Mouse (Mus musculus) kidney, adult 2 months (tissue): ENCODE data around the gene Bdp1.

Source experiments
- CTCF ChIP-seq: fragments of 200-500 bp; conservative IDR thresholded peaks from 2 replicates; pipeline ENCODE4 v1.5.1; 2011; ENCODE audit warnings: low read depth, mild to moderate bottlenecking, control low read depth, low read length, moderate library complexity, mixed read lengths; ENCODE audit not compliant: insufficient read depth, insufficient read length
- POLR2A ChIP-seq: fragments of 200-500 bp; IDR thresholded peaks from one replicate; pipeline ENCODE4 v1.6.1; 2011; ENCODE audit warnings: low read depth, low read length, control low read depth

DNA sequence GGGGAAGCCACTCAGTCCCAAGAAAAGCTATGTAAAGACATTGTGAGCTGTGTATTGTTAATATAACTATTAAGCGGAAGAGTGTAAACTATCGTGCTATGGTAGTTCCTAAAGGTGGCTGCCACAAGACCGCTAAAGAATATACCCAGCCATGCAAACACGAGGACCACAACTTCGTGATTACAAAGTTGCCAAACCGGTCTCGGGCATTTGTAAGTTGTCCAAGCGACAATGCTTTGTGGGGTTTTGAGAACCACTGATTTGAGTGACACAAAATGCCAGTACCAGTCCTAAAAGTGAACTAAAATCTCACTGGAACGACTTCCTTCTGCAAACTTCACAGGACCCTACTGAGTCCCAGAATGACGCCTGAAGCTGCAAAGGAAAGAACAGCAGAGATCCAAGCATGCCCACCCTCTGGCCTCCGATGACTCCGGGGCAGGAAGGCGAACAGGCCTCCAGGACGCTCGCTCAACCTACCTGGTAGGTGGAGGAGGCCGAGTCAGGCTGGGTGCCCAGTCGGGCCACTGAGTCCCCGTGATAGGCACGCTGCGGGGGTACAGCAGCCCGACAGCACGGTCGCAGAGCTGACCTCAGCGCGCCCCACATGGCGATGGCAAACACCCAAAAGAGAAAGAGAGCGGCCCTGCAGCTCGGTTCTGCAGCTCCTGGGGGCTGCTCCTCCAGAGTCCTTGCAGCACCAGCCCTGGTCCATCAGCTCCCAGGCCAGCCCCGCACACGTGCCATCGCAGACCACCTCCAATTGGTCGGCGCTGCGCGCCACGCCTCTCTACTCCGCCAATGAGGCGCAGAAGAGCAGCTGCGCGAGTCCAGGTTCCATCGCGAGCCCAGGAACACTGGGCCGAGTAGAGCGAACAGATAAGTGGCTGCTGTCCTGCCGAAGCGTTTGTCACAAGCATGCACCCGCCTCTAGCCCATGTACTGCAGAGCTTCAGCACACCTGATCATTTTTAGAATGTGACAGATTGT, 88.7 kb downstream of the Bdp1 start, which contains the start of gene Mccc2:
- TF ChIP-seq CTCF (no peak), POLR2A (peak; percentile 78)
